Mouse (Mus musculus): ENCODE data around the gene Ube2a.

GRCm38 (mm10) chrX:36823932-36824711 lies 49.6 kb upstream of the Ube2a start:
- TF ChIP-seq CTCF (conservative IDR thresholded peaks at IDR 0.05; ENCODE audit: low read length) (no peak), NANOG (IDR thresholded peaks at IDR 0.05; ENCODE audit: borderline replicate concordance, low read length) (no peak), POU5F1 (IDR thresholded peaks at IDR 0.05; ENCODE audit: borderline replicate concordance, low read length) (no peak)
